Mouse (Mus musculus) activated CD4-positive, CD25-positive, alpha-beta regulatory T cell (primary cell): ENCODE results near the gene Syncrip. TPM values are rescaled to one million over a fixed set of nuclear protein-coding genes. Genes with fewer than 3 reads are reported as not detected.

ENCODE experiments used
- polyA plus RNA-seq, 2 experiments: library from polyadenylated mRNA; unstranded; fragments of 100-300 nt; shearing (Covaris generic); gene quantifications; one replicate each; pipeline ENCODE4 v1.2.1; 2017

The Syncrip gene
- polyA plus RNA-seq, result 100 to 1,000 TPM in 1 of 2 experiments, 10 to 100 TPM in 1; 74.6 to 105 TPM

DNA sequence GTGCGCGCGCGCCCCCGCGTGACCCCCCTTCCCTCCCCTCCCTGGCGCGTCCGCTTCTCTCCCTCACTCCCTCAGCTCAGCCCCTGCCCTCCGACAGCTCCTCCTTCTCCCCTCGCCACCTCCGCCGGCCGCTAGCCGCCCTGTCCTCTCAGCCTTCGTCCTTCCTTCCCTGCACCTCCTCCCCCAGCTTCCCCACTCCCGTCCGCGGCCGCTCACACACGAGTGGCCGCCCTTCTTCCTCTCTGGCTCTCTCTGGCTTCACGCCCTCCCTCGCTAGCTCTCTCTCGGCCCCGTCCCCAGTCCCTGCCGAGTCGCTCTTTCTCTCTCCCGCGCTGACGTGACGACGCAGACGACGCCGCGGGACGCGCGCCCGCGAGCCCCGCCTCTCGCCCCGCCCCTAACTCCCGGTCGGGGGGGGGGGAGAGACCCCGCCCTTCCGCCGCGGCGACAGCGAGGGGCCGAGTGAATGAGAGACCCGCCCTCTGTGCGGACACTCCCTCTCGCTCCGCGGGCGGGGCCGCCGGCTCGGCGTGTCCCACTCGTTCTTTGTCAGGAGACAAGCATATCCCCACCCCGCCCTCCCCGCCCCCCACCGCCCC lies at the start of gene Syncrip:
Syncrip (minus strand) TSS at position 345 of the 599 bp plus-strand sequence.

DNA sequence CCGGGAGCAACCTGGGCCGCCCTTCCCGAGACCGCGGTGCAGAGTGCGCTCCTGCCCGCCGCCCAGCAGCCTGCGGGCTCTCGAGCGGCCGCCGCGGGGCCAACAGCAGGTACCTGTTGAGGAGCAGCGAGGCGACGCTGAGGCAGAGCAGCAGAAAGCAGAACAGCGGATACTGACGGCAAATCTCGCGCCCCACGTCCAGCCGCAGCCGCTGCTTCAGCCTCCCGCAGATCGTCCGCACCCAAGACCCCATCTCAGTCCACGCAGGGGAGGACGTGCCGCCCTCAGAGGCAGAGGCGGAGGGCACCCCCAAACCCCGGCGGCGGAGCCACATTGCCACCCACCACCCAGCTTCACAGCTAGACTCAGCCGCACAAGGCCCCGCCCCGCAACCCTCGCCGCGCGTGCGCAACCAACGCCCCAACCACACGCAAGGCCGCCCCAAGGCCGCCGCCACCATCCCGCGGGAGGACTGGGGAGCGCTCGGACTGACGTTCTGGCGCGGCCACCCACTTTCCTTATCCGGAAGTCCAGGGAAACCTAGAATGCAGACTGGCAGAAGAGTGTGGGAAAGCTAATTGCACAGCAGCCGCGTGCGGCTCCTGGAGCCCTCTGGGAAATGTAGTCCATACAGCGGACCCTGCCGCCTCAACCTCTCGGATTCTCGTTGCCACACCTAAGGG lies 43.7 kb downstream of the Syncrip start, which contains the start of gene Snx14:
Snx14 (minus strand) TSS at position 404 of the 683 bp plus-strand sequence.

Other genes with a start within 250 kb of the Syncrip start
- gene Nt5e, start 155.4 kb downstream of the Syncrip start, polyA plus RNA-seq, result 100 to 1,000 TPM in 1 of 2 experiments, 10 to 100 TPM in 1; 86.7 to 135 TPM
- gene Snx14, start 43.6 kb downstream of the Syncrip start, polyA plus RNA-seq, result 10 to 100 TPM; 35.7 to 74.5 TPM
- 1 to 10 TPM in 1 of 2 experiments, under 1 TPM in 1; 0.97 to 1.7 TPM for gene Gm20537, start 26.0 kb downstream of the Syncrip start, polyA plus RNA-seq
- gene Zfp949, start 65.4 kb upstream of the Syncrip start, polyA plus RNA-seq, result 10 to 100 TPM; 12.4 to 20.5 TPM
- gene Trim43a, start 98.3 kb upstream of the Syncrip start, polyA plus RNA-seq, result under 1 TPM in 1 of 2 experiments, not detected in 1; 0.33 TPM
- 100 to 1,000 TPM; 103 to 106 TPM for gene Mthfsl, start 237.7 kb upstream of the Syncrip start, polyA plus RNA-seq
- gene Bcl2a1d, start 249.3 kb upstream of the Syncrip start, polyA plus RNA-seq, result 100 to 1,000 TPM in 1 of 2 experiments, 10 to 100 TPM in 1; 65.0 to 122 TPM